Mouse (Mus musculus) kidney, postnatal 0 days (tissue): Measurements from ENCODE around the gene Igsf9. TPM values are rescaled to one million over a fixed set of nuclear protein-coding genes. Genes with fewer than 3 reads are reported as not detected.

Experiments used
- ATAC-seq: fragments of 200-750 bp; cut with Nextera tagmentation; replicated peaks from 2 replicates; pipeline ENCODE4 v1.8.0; 2017; ENCODE audit warnings: low read depth, moderate number of reproducible peaks, moderate TSS enrichment, moderate library complexity; ENCODE audit not compliant: low FRiP score
- DNase-seq: peaks from one replicate; pipeline ENCODE4 v3.0.0-alpha.2; 2016; ENCODE audit warnings: low spot score
- H3K27ac ChIP-seq: fragments of 300-500 bp; sonication (generic); 2 replicates; pipeline ENCODE4 v1.5.1; 2014; ENCODE audit warnings: mild to moderate bottlenecking
- H3K27me3 ChIP-seq: fragments of 300-500 bp; sonication (generic); 2 replicates; pipeline ENCODE4 v1.6.1; 2014; ENCODE audit warnings: low read length, mixed read lengths; ENCODE audit not compliant: insufficient read depth
- H3K36me3 ChIP-seq: fragments of 300-500 bp; sonication (generic); 2 replicates; pipeline ENCODE4 v1.6.1; 2014; ENCODE audit warnings: low read length, mixed read lengths; ENCODE audit not compliant: insufficient read depth
- H3K4me1 ChIP-seq: fragments of 300-500 bp; sonication (generic); replicated peaks from 2 replicates; pipeline ENCODE4 v1.6.1; 2014; ENCODE audit warnings: antibody characterized with exemption, low read length, mixed read lengths; ENCODE audit not compliant: insufficient read depth
- H3K4me2 ChIP-seq: fragments of 300-500 bp; sonication (generic); 2 replicates; pipeline ENCODE4 v1.6.1; 2014; ENCODE audit warnings: mild to moderate bottlenecking, low read length, moderate library complexity, mixed read lengths
- H3K4me3 ChIP-seq: fragments of 300-500 bp; sonication (generic); replicated peaks from 2 replicates; pipeline ENCODE4 v1.5.1; 2014; ENCODE audit warnings: low read depth, low read length
- H3K9ac ChIP-seq: fragments of 300-500 bp; sonication (generic); 2 replicates; pipeline ENCODE4 v1.6.1; 2014; ENCODE audit warnings: low read depth, low read length
- H3K9me3 ChIP-seq: fragments of 300-500 bp; sonication (generic); replicated peaks from 2 replicates; pipeline ENCODE4 v1.6.1; 2016; ENCODE audit warnings: low read length, inconsistent platforms, mixed read lengths
- CTCF ChIP-seq: IDR thresholded peaks from 2 replicates; pipeline ENCODE4 v1.5.1; 2016; ENCODE audit warnings: antibody characterized with exemption, low read depth, mild to moderate bottlenecking, moderate library complexity
- WGBS: fragments of 180-500 bp; shearing (Covaris S2); extraction: QIAGEN DNeasy Blood & Tissue Kit; methylation state at CpG from one replicate; pipeline ENCODE4 v1.1.7; 2014; 5-methylcytosine and 5-hydroxymethylcytosine counted together
- polyA plus RNA-seq: library from polyadenylated mRNA; unstranded; fragments of >200 nt; fragmentation: Nextera tagmentation; extraction: Ambion mirVana; gene quantifications from 2 replicates; pipeline ENCODE4 v1.2.1, GENCODE M21; 2015

The Igsf9 gene
- polyA plus RNA-seq, 1 experiment from 2014 or later = 12.5 TPM

GRCm38 (mm10) chr1:172503111-172503997, 21.8 kb downstream of the Igsf9 start:
- peaks cover 21% of the 10 kb centered on the region for H3K36me3 ChIP-seq
- peak overlapping the region; percentile 39 for H3K9ac ChIP-seq
- H3K4me1 ChIP-seq = peaks cover 28% of the 10 kb centered on the region
- no peaks in the 10 kb centered on the region for H3K9me3 ChIP-seq
- H3K4me3 ChIP-seq = peak overlapping the region; percentile 57
- DNase-seq (peak; percentile 71), ATAC-seq (no peak)
- 17% methylated on average over 14 of the region's 14 CpGs for WGBS
- H3K27me3 ChIP-seq = no peaks in the 10 kb centered on the region
- peak overlapping the region; percentile 71 for H3K4me2 ChIP-seq
- peak overlapping the region; percentile 79 for H3K27ac ChIP-seq
- no peak for TF ChIP-seq CTCF

GRCm38 (mm10) chr1:172504756-172505155, 23.2 kb downstream of the Igsf9 start:
- no peak overlapping the region for H3K27ac ChIP-seq
- H3K4me1 ChIP-seq = peaks cover 24% of the 10 kb centered on the region
- no peak overlapping the region for H3K9ac ChIP-seq
- no peak for DNase-seq
- WGBS = 81% methylated on average over 8 of the region's 8 CpGs
- H3K4me2 ChIP-seq = no peak overlapping the region
- H3K36me3 ChIP-seq = peaks cover 20% of the 10 kb centered on the region
- no peak for ATAC-seq
- H3K9me3 ChIP-seq = no peaks in the 10 kb centered on the region
- H3K4me3 ChIP-seq = no peak overlapping the region
- no peak for TF ChIP-seq CTCF
- no peaks in the 10 kb centered on the region for H3K27me3 ChIP-seq

- H3K36me3 ChIP-seq = peaks cover 20% of the 10 kb centered on the region
- ATAC-seq = no peak
- no peak overlapping the region for H3K27ac ChIP-seq
- no peaks in the 10 kb centered on the region for H3K9me3 ChIP-seq
- no peak for TF ChIP-seq CTCF
- no peak overlapping the region for H3K4me2 ChIP-seq
- no peak for DNase-seq
- H3K4me3 ChIP-seq = no peak overlapping the region
- H3K27me3 ChIP-seq = no peaks in the 10 kb centered on the region
- H3K9ac ChIP-seq = no peak overlapping the region
- H3K4me1 ChIP-seq = peaks cover 27% of the 10 kb centered on the region
- 61% methylated on average over 5 of the region's 5 CpGs for WGBS
Measured at GRCm38 (mm10) chr1:172507001-172507400, 25.4 kb downstream of the Igsf9 start.

GRCm38 (mm10) chr1:172507701-172508100, 26.1 kb downstream of the Igsf9 start:
- ATAC-seq = no peak
- Histone ChIP-seq H3K9ac (no peak overlapping the region), H3K4me2 (no peak overlapping the region), H3K27ac (no peak overlapping the region), H3K36me3 (peaks cover 20% of the 10 kb centered on the region), H3K27me3 (no peaks in the 10 kb centered on the region), H3K4me3 (no peak overlapping the region), H3K4me1 (peaks cover 23% of the 10 kb centered on the region), H3K9me3 (no peaks in the 10 kb centered on the region)
- WGBS = 87% methylated on average over 3 of the region's 3 CpGs
- no peak for TF ChIP-seq CTCF
- DNase-seq = no peak

- H3K36me3 ChIP-seq = peaks cover 20% of the 10 kb centered on the region
- H3K27ac ChIP-seq = no peak overlapping the region
- no peak overlapping the region for H3K9ac ChIP-seq
- ATAC-seq (no peak), DNase-seq (no peak)
- peaks cover 25% of the 10 kb centered on the region for H3K4me1 ChIP-seq
- H3K4me3 ChIP-seq = no peak overlapping the region
- 62% methylated on average over 2 of the region's 2 CpGs for whole genome bisulfite sequencing
- H3K27me3 ChIP-seq = no peaks in the 10 kb centered on the region
- H3K9me3 ChIP-seq = no peaks in the 10 kb centered on the region
- TF ChIP-seq CTCF = no peak
- no peak overlapping the region for H3K4me2 ChIP-seq
Measured at GRCm38 (mm10) chr1:172508172-172508571, 26.6 kb downstream of the Igsf9 start.

GRCm38 (mm10) chr1:172509235-172509634, 27.6 kb downstream of the Igsf9 start:
- DNase-seq = no peak
- WGBS = 75% methylated on average over 5 of the region's 5 CpGs
- Histone ChIP-seq H3K9ac (no peak overlapping the region), H3K4me2 (no peak overlapping the region), H3K4me3 (no peak overlapping the region), H3K4me1 (peaks cover 22% of the 10 kb centered on the region), H3K9me3 (no peaks in the 10 kb centered on the region), H3K27me3 (no peaks in the 10 kb centered on the region), H3K27ac (0 out of 2 replicates have a peak overlapping the region, but pooled peaks have one; percentile 47), H3K36me3 (peaks cover 20% of the 10 kb centered on the region)
- TF ChIP-seq CTCF = no peak
- no peak for ATAC-seq
